Mouse (Mus musculus) olfactory bulb, adult 2 months (tissue): ENCODE results near the gene Psenen. TPM values are rescaled to one million over a fixed set of nuclear protein-coding genes. Genes with fewer than 3 reads are reported as not detected.
A peak's percentile ranks its signal among the peaks of the same experiment; 100 is the strongest.

Experiments used
- H3K27ac ChIP-seq: fragments of 200-500 bp; 2 replicates; pipeline ENCODE4 v1.5.1; 2012; ENCODE audit warnings: low read depth, low read length; ENCODE audit not compliant: insufficient read depth
- H3K4me1 ChIP-seq: fragments of 200-500 bp; 2 replicates; pipeline ENCODE4 v1.6.1; 2012; ENCODE audit warnings: low read length; ENCODE audit not compliant: control insufficient read depth, insufficient read depth
- H3K4me3 ChIP-seq: fragments of 200-500 bp; 2 replicates; pipeline ENCODE4 v1.5.1; 2012; ENCODE audit warnings: mild to moderate bottlenecking, low read depth, low read length, moderate library complexity; ENCODE audit not compliant: insufficient read depth
- CTCF ChIP-seq: fragments of 200-500 bp; IDR thresholded peaks from 2 replicates; pipeline ENCODE4 v1.5.1; 2012; ENCODE audit warnings: low read depth, mild to moderate bottlenecking, low read length, moderate library complexity; ENCODE audit not compliant: insufficient read depth
- POLR2A ChIP-seq: fragments of 200-500 bp; IDR thresholded peaks from 2 replicates; pipeline ENCODE4 v1.6.1; 2012; ENCODE audit warnings: mild to moderate bottlenecking, low read depth, low read length, moderate library complexity; ENCODE audit not compliant: insufficient read depth
- WGBS: fragments of 180-500 bp; shearing (Covaris S2); methylation state at CpG from one replicate; pipeline ENCODE4 v1.1.7; 2018; 5-methylcytosine and 5-hydroxymethylcytosine counted together
- polyA plus RNA-seq: library from polyadenylated mRNA; stranded (reverse); fragments of >200 nt; gene quantifications from 2 replicates; pipeline ENCODE4 v1.2.4, GENCODE M21; 2012; ENCODE audit warnings: low replicate concordance; ENCODE audit not compliant: missing spikeins, insufficient read depth, insufficient read length

Psenen gene
- polyA plus RNA-seq, 1 experiment, result not detected

DNA sequence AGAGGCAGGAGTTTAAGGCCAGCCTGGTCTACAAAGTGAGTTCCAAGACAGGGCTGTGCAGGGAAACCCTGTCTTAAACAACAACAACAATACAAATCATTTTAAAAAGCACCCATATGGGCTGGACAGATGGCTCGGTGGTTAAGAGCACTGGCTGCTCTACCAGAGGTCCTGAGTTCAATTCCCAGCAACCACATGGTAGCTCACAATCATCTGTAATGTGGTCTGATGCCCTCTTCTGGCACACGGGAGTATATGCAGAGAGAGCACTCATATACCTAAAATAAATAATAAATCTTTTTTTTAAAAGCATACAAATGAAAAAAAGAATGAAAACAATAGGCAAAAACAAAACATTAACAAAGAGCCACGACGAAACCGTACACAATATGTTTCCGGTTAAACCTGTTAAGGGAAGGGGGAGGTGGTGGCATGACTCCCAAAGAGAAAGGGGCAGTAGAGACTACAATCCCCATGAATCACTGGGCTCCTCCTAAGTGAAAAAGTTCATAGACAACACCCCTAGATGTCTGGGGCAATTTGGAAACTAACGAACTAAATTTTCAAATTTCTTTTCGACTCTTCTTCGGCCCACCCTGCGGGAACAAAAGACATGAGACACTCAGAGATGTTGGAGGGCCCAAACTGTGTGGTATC lies 11.9 kb downstream of the Psenen start:
- WGBS, result 3% methylated on average over 10 of the region's 10 CpGs
- peaks cover 13% of the 10 kb centered on the region for H3K4me1 ChIP-seq
- peak overlapping the region; percentile 72 for H3K4me3 ChIP-seq
- H3K27ac ChIP-seq, result peak overlapping the region; percentile 90
- TF ChIP-seq CTCF, result no peak
- no peak for TF ChIP-seq POLR2A

DNA sequence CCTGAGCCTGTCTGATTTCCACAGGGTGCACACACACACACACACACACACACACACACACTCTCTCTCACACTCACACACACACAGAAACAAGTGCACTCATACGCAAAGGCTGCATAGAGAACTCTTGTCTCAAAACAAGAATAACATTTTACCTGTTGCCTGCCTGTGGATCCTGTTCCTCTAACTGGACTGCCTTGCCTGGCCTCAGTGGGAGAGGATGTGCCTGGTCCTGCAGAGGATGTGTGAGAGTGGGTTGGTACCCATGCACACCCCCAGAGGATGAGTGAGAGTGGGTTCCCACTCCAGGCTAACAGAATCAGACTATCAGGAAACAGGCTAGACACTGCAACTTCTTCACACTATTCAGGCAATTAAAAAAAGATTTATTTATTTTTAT lies 12.8 kb downstream of the Psenen start:
- 92% methylated on average over 1 of the region's 1 CpGs for whole genome bisulfite sequencing
- Histone ChIP-seq H3K27ac (no peak overlapping the region), H3K4me3 (no peak overlapping the region), H3K4me1 (peaks cover 13% of the 10 kb centered on the region)
- no peak for TF ChIP-seq CTCF
- no peak for TF ChIP-seq POLR2A

DNA sequence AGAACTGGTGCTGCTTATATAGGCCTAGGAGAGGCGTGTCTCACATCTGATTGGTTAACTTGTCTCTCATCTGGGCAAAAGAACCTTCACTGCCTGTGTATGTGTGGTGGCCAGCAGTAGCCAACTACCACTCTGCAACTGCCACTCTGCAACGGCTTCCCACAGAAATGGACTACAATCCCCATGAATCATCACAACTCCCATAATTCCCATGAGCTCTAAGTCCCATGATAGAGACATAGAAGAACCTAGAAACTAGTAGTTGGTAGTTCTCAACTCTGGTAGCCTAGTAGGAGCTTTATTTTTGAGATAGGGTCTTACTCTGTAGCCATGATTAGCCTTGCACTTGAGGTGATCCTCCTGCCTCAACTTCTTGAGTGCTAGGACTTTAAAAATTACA lies 13.5 kb downstream of the Psenen start:
- Histone ChIP-seq H3K4me1 (peaks cover 13% of the 10 kb centered on the region), H3K27ac (no peak overlapping the region), H3K4me3 (no peak overlapping the region)
- TF ChIP-seq CTCF (no peak), POLR2A (no peak)
- WGBS, result 86% methylated on average over 2 of the region's 2 CpGs

DNA sequence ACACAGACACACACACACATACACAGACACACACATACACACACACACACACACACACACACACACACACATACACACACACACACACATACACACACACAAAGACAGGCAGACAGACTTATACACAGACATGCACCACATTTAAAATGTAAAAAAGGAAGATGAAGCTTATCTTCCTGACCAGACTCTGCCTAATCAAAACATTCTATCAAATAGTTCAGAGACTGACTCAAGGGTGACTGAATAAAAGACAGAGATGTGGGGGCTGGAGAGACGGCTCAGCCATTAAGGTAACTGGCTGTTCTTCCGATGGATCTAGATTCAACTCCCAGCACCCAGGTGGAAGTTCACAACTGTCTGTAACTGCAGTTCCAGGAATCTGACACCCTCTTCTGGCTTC lies 19.1 kb downstream of the Psenen start:
- Histone ChIP-seq H3K4me3 (no peak overlapping the region), H3K4me1 (no peaks in the 10 kb centered on the region), H3K27ac (no peak overlapping the region)
- TF ChIP-seq POLR2A (no peak), CTCF (no peak)
- 86% methylated on average over 2 of the region's 2 CpGs for WGBS

DNA sequence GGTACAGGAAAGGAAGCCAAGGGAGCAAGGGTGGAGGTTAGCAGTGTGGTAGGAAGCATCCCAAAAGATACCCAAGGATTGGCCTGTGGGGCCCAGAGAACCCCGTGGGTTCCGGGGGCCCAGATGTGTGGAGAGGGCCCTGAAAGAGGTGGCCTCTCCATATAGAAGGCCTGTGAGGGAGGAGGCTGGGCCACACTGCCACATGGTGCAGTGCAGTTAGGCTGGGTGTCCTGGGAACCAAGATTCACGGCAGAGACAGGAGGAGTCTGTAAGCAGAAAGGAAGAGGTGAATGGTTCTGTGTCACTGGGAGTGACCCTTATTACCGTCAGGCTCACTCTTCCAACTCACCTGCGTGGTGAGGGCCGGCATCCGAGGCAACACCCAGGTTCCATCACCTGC lies 22.9 kb downstream of the Psenen start:
- no peak overlapping the region for H3K4me3 ChIP-seq
- 92% methylated on average over 7 of the region's 7 CpGs for WGBS
- peaks cover 1% of the 10 kb centered on the region; the same call in 1 of the 2 replicates for H3K4me1 ChIP-seq
- TF ChIP-seq CTCF (no peak), POLR2A (no peak)
- H3K27ac ChIP-seq, result no peak overlapping the region

DNA sequence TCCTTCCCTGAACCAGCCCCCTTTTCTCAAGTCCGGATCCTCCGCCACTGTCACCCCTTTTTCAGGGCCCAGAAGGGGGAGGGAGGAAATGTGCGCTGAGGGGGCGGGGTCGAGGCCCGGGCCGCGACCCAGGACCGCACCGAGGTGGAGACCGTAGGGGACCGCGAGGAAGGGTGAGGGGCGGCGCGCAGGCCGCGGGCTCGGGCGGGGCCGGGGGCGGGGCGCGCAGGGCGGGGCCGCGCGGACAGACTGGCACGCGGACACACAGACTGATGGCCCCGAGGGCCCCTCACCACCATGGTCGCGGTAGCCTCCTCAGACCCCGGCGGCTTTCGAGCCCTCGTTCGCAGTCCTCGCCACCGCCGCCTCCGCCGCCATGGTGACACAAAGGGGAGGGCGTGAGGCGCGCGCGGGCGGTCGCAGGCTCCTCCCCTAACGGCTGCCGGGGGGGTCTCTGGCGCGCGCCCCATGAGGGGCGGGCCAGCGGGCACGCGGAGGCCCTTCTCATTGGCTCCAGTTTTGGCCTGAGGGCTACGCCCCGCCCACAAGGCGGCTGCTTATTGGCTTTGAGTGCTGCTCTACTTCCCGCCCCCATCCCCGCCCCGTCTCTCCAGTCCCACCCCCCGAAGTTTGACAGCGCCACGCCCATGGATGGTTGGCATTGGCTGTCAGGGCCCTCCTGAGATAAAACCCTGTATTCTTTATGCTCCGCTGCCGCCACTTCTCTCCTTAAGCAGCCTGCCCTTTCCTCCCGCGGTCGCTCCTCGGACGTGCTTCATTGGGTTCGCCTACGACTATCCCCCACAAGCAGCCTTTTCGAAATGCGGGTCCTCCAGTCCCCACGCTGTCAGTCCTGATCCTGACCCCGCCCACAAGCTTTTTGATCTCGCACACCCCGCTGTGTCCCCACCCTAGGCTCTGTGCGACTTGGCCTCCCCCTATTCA lies 28.5 kb downstream of the Psenen start, which contains the start of gene Arhgap33:
TSS of gene Arhgap33 (minus strand) at position 428 of the 945 bp plus-strand sequence.
- H3K27ac ChIP-seq, result peak within 1 kb of the TSS; percentile 81
- under 1% methylated on average over 84 of the region's 84 CpGs for WGBS
- TF ChIP-seq CTCF (no peak), POLR2A (no peak)

DNA sequence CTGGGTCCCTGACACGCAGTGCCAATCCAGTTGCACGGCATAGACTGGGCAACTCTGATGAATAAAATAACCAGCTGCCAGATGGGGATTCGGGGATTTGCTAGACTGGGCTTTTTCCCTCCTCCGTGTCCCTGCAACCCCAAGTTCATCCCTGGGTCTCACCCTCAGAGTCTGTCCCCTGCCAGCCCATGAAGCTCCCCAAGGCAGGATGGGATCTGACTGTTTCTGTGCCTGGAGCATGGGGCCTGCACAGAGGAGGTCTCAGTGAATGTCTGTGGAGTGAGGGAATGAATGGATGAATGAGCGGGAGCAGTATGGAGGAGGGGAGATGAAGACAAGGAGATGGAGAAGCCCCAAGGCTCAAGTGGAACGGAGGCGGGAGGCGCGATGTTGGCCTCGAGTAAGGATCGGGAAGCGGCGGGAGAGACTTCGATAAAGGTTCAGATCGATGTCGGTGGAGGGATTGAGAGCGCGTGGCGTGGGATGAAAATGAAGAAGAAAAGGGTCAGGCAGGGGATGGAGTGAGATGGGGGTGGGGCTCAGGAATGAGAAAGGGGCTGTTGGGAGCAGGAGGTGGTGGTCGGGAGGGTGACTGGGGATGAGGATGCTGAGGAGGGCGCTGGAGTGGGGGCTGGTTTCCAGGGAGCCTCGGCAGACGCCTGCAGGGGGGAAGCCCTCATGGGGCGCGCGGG lies 29.3 kb downstream of the Psenen start:
- TF ChIP-seq POLR2A, result no peak
- TF ChIP-seq CTCF, result no peak
- whole genome bisulfite sequencing, result 2% methylated on average over 26 of the region's 26 CpGs
- Histone ChIP-seq H3K27ac (peak overlapping the region; percentile 49), H3K4me3 (peak overlapping the region; percentile 95), H3K4me1 (peaks cover 43% of the 10 kb centered on the region)

More for the DNA sequence above, 28.5 kb downstream of the Psenen start, which contains the start of gene Arhgap33:
- Histone ChIP-seq H3K4me1 (peaks cover 38% of the 10 kb centered on the region), H3K4me3 (peak within 1 kb of the TSS; percentile 95)

DNA sequence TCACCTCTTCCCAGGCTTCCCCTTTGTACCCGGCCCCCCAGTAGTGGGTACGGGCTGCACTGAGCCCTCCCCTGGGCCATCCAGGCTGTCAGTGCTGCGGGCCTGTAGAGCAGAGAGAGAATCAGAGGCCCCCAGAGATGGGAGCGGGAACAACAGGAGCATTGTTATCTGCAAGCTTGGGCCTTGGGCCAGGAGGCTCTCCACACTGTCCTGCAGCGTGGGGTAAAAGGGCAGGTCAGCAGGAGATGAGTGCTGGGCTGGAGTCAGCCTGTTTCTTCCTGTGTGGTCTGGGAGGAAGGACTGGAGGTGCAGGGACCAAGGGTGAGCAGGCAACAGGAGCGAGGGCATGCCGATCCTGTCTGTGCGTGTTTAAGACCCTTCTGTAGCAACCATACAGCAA lies 30.5 kb downstream of the Psenen start:
- WGBS, result 22% methylated on average over 8 of the region's 8 CpGs
- Histone ChIP-seq H3K4me3 (peak overlapping the region; percentile 19), H3K27ac (peak overlapping the region; percentile 66), H3K4me1 (peaks cover 53% of the 10 kb centered on the region)
- TF ChIP-seq POLR2A (no peak), CTCF (no peak)
